Mouse (Mus musculus) intestine, embryonic 15.5 days (tissue): ENCODE measurements around the gene St6galnac3. TPM values are rescaled to one million over a fixed set of nuclear protein-coding genes. Genes with fewer than 3 reads are reported as not detected.
A peak's percentile ranks its signal among the peaks of the same experiment; 100 is the strongest.

Source experiments
- ATAC-seq: fragments of 200-750 bp; cut with Nextera tagmentation; 2 replicates; pipeline ENCODE4 v1.8.0; 2017; ENCODE audit warnings: moderate TSS enrichment, moderate library complexity
- H3K27ac ChIP-seq: fragments of 300-500 bp; sonication (generic); 2 replicates; pipeline ENCODE4 v1.5.1; 2015; ENCODE audit warnings: mild to moderate bottlenecking, inconsistent platforms
- H3K27me3 ChIP-seq: fragments of 300-500 bp; sonication (generic); replicated peaks from 2 replicates; pipeline ENCODE4 v1.6.1; 2015; ENCODE audit warnings: inconsistent platforms
- H3K36me3 ChIP-seq: fragments of 300-500 bp; sonication (generic); 2 replicates; pipeline ENCODE4 v1.6.1; 2015; ENCODE audit warnings: inconsistent platforms
- H3K4me1 ChIP-seq: fragments of 300-500 bp; sonication (generic); replicated peaks from 2 replicates; pipeline ENCODE4 v1.6.1; 2015; ENCODE audit warnings: inconsistent platforms
- H3K4me2 ChIP-seq: fragments of 300-500 bp; sonication (generic); replicated peaks from 2 replicates; pipeline ENCODE4 v1.6.1; 2015; ENCODE audit warnings: mild to moderate bottlenecking, inconsistent platforms
- H3K4me3 ChIP-seq: fragments of 300-500 bp; sonication (generic); replicated peaks from 2 replicates; pipeline ENCODE4 v1.5.1; 2015; ENCODE audit warnings: inconsistent platforms
- H3K9ac ChIP-seq: fragments of 300-500 bp; sonication (generic); 2 replicates; pipeline ENCODE4 v1.6.1; 2015; ENCODE audit warnings: inconsistent platforms
- H3K9me3 ChIP-seq: fragments of 300-500 bp; sonication (generic); 2 replicates; pipeline ENCODE4 v1.6.1; 2016; ENCODE audit warnings: inconsistent platforms
- WGBS: fragments of 180-500 bp; shearing (Covaris S2); methylation state at CpG from one replicate; pipeline ENCODE4 v1.1.7; 2015; 5-methylcytosine and 5-hydroxymethylcytosine counted together
- polyA plus RNA-seq: library from polyadenylated mRNA; unstranded; fragments of >200 nt; fragmentation: Nextera tagmentation; extraction: Ambion mirVana; gene quantifications from 2 replicates; pipeline ENCODE4 v1.2.1, GENCODE M21; 2015

Gene St6galnac3
- polyA plus RNA-seq, 1 experiment from 2014 or later: 34.5 TPM

DNA sequence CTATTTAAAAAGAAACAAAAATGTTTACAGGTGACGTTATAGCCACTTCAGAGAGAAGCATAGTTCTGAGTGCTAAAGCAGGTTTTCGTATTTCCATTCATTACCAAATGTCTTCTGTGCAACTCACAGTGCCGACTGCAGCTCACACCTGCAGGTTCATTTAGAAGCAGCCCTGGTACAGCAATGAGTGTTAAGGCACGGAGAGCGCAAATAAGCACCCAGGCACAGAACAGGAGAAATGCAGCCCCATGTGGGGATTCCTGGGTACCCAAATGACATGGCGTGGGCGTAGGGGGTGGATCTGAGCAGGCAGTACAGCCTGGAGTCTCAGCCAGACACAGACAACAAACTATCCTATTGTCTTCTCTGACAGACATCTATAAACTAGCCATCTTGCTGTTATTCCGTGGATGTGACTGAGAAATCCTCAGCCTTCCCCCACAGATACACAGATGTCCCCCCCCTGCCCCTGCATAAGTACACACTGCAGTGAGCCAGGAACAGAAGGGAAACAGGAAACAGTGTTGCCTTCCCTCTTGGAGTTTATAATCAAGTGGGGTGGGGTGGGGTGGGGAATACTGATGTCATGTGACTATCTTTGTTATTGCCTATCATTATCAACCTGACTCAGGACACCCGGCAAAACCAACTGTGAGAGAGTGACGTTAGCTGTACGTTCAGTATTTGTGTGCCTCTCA, 550.5 kb downstream of the St6galnac3 start:
- H3K27ac ChIP-seq: no peak overlapping the region
- ATAC-seq: no peak
- H3K27me3 ChIP-seq: no peaks in the 10 kb centered on the region
- no peaks in the 10 kb centered on the region for H3K4me1 ChIP-seq
- H3K4me3 ChIP-seq: no peak overlapping the region
- H3K9ac ChIP-seq: no peak overlapping the region
- no peaks in the 10 kb centered on the region for H3K9me3 ChIP-seq
- no peaks in the 10 kb centered on the region for H3K36me3 ChIP-seq
- H3K4me2 ChIP-seq: no peak overlapping the region
- 73% methylated on average over 11 of the region's 11 CpGs for WGBS

DNA sequence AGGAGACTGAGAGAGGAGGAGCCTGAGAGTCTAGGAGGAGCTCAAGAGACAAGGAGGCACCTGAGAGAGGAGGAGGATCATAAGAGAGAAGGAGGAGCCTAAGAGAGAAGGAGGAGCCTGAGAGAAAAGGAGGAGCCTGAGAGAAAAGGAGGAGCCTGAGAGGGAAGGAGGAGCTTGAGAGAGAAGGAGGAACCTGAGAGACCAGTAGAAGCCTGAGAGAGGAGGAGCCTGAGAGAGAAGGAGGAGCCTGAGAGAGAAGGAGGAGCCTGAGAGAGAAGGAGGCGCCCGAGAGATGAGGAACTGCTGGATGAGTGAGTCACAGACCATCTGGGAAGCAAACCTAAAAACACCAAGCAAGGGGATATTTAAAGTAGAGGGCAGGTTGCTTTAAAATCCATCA, 551.4 kb downstream of the St6galnac3 start:
- ATAC-seq: no peak
- no peaks in the 10 kb centered on the region for H3K9me3 ChIP-seq
- H3K9ac ChIP-seq: no peak overlapping the region
- no peak overlapping the region for H3K4me2 ChIP-seq
- no peak overlapping the region for H3K4me3 ChIP-seq
- no peaks in the 10 kb centered on the region for H3K27me3 ChIP-seq
- no peaks in the 10 kb centered on the region for H3K36me3 ChIP-seq
- WGBS: 86% methylated on average over 2 of the region's 2 CpGs
- no peaks in the 10 kb centered on the region for H3K4me1 ChIP-seq
- H3K27ac ChIP-seq: no peak overlapping the region

DNA sequence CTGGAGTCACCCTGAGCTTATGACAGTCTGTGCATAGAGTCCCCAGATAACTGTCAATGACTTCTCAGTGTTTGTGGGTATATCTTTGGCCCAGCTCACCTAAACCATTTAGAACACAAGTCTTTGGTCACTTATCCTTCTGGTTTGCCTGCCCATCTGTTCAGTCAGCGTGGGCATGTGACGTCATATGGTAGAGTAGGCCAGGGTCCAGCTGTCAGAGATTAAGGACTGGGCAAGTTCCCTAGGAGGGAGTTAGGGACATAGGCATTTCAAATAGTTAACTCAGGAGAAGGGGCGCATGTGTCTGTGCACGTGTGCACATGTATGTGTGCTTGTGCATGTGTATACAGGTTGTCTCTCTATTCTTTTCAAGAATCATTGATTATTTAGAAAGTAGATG, 554.8 kb downstream of the St6galnac3 start:
- H3K4me2 ChIP-seq: no peak overlapping the region
- no peak overlapping the region for H3K27ac ChIP-seq
- H3K9ac ChIP-seq: no peak overlapping the region
- WGBS: 94% methylated on average over 4 of the region's 4 CpGs
- H3K4me3 ChIP-seq: no peak overlapping the region
- H3K36me3 ChIP-seq: no peaks in the 10 kb centered on the region
- no peaks in the 10 kb centered on the region for H3K4me1 ChIP-seq
- H3K27me3 ChIP-seq: no peaks in the 10 kb centered on the region
- ATAC-seq: no peak
- H3K9me3 ChIP-seq: no peaks in the 10 kb centered on the region

DNA sequence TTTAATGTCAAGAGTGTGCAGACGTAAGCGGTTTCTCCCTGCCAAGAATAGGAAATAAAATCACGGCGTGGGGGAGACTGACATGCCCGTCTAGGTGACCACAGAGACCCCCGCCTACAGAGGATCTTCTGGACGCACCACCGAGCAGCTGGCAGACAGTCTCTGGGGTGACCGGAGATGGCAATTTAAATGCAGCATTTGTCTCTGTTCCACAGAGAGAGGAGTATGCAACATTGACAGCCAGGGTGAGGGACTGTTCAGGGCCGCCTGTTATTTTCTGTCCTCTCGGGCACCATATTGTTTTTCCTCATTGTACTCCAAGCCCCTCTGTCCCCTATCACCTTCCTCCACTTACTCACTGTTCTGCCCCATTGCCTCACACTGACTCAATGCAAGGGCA, 555.2 kb downstream of the St6galnac3 start:
- Histone ChIP-seq H3K27me3 (no peaks in the 10 kb centered on the region), H3K9me3 (no peaks in the 10 kb centered on the region), H3K27ac (no peak overlapping the region), H3K9ac (no peak overlapping the region), H3K4me2 (no peak overlapping the region), H3K4me3 (no peak overlapping the region), H3K36me3 (no peaks in the 10 kb centered on the region), H3K4me1 (no peaks in the 10 kb centered on the region)
- WGBS: 91% methylated on average over 11 of the region's 11 CpGs
- no peak for ATAC-seq

DNA sequence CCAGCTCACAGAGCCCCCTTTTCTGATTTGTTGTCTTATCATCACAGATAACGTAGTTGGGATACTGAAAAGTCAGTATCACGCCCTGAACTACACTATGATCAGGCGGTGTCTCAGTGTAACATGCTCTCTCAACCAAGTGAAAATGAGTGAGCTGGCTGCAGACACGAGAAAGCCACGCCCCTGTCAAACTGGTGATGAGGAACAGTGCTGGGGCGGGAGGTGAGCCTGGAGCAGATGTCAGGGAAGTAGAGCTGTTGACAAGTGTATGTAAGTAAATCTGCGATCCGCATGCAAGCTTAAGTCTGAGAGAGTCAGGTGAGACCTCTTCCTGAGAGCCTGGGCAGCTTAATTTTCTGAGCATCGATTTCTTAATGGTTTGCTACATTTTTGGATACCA, 563.3 kb downstream of the St6galnac3 start:
- 32% methylated on average over 9 of the region's 9 CpGs for whole genome bisulfite sequencing
- H3K27me3 ChIP-seq: no peaks in the 10 kb centered on the region
- no peaks in the 10 kb centered on the region for H3K36me3 ChIP-seq
- ATAC-seq: no peak
- no peak overlapping the region for H3K4me2 ChIP-seq
- 0 out of 2 replicates have a peak, but pooled peaks cover 4% of the 10 kb centered on the region for H3K4me1 ChIP-seq
- no peak overlapping the region for H3K9ac ChIP-seq
- H3K4me3 ChIP-seq: no peak overlapping the region
- H3K9me3 ChIP-seq: no peaks in the 10 kb centered on the region
- no peak overlapping the region for H3K27ac ChIP-seq

DNA sequence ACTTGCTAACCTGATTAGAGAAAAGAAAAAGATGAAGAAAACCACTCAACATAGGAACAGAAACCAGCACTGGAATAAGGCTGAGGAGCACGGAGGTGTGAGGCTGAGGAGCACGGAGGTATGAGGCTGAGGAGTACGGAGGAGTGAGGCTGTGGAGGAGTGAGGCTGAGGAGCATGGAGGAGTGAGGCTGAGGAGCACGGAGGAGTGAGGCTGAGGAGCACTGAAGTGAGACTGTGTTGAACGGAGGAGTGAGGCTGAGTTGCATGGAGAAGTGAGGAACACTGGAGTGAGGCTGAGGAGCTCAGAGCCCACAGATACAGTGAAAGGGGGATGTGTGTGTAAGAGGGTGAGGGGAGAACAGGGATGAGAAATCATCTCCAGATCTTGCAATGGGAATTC, 564.3 kb downstream of the St6galnac3 start:
- 86% methylated on average over 5 of the region's 5 CpGs for WGBS
- H3K9me3 ChIP-seq: no peaks in the 10 kb centered on the region

DNA sequence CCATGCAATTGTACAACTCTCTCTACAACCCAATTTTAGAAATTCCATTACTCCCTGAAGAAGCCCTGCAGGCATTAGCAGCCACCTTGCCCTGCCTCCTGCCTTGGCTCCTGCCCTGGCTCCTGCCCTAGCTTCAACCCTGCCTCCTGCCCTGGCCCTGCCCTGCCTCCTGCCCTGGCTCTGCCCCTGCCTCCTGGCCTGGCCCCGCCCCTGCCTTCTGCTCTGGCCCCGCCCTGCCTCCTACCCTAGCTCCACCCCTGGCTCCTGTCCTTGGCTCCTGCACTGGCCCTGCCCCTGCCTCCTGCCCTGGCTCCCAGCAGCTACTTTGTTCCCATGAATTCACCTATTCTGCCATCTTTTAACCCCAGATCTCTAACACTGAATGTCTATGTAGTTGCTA, 576.1 kb downstream of the St6galnac3 start:
- Histone ChIP-seq H3K4me1 (no peaks in the 10 kb centered on the region), H3K9me3 (no peaks in the 10 kb centered on the region), H3K36me3 (no peaks in the 10 kb centered on the region), H3K4me2 (no peak overlapping the region), H3K27me3 (no peaks in the 10 kb centered on the region), H3K4me3 (no peak overlapping the region), H3K9ac (no peak overlapping the region), H3K27ac (no peak overlapping the region)
- 20% methylated on average over 2 of the region's 2 CpGs for WGBS
- ATAC-seq: peak; percentile 100

More for the DNA sequence above, 564.3 kb downstream of the St6galnac3 start:
- Histone ChIP-seq H3K4me2 (no peak overlapping the region), H3K4me1 (0 out of 2 replicates have a peak, but pooled peaks cover 4% of the 10 kb centered on the region), H3K27ac (no peak overlapping the region), H3K27me3 (no peaks in the 10 kb centered on the region), H3K4me3 (no peak overlapping the region), H3K9ac (no peak overlapping the region), H3K36me3 (no peaks in the 10 kb centered on the region)
- no peak for ATAC-seq

Other genes with a start within 250 kb of the St6galnac3 start
- 0.09 TPM in 1 of 2 replicates, not detected in the other for gene Asb17, start 119.0 kb upstream of the St6galnac3 start, polyA plus RNA-seq
- gene Msh4, start 181.0 kb upstream of the St6galnac3 start, polyA plus RNA-seq: 0.04 and 0.08 TPM in 2 replicates
- gene Rabggtb, start 187.8 kb upstream of the St6galnac3 start, polyA plus RNA-seq: 55.8 and 58.0 TPM in 2 replicates
- gene Acadm, start 219.5 kb upstream of the St6galnac3 start, polyA plus RNA-seq: 112 and 118 TPM in 2 replicates
- gene Slc44a5, start 248.3 kb upstream of the St6galnac3 start, polyA plus RNA-seq: 0.68 and 0.97 TPM in 2 replicates